Mouse (Mus musculus): ENCODE data around the gene Wdr63.

The Wdr63 gene

DNA sequence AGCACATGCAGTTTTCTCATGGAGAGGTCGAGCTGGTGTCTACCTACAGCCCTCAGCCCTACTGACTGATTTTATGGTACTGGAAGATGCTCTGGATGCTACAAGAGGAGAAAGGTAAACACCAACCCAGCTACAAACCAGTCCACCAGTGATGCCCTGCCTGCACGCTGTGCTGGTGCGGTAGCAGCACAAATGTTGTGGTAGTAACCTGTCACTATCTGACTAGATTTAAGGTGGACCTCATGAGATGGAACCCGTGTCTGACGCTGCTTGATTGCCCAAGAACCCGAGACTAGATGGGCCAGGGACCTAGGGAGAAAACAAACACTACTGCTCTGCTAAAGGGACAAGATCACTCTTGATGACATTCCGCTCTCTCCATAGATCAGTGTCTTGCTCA is 50.8 kb downstream of the Wdr63 start:
- no peak for DNase-seq (ENCODE audit: low read depth, low spot score)

DNA sequence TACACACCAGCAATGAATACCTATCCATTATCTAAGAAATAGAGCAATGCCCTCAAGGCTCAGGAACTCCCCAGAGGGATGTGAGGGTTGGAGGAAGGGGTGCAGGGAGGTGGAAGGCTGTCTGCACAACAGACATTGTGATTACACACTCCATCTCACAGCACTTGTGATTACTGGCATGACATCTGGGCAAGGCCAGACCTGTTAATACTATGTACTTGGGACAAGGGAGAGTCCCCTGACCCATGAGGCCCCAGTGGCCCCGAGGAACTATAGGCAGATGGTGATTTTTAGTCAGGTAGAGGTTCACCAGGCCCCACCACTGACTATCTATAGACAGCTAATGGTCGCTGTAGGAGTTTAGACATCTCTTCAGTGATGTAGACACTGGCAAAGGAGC is 54.1 kb downstream of the Wdr63 start:
- no peak for DNase-seq (ENCODE audit: low read depth, low spot score)

DNA sequence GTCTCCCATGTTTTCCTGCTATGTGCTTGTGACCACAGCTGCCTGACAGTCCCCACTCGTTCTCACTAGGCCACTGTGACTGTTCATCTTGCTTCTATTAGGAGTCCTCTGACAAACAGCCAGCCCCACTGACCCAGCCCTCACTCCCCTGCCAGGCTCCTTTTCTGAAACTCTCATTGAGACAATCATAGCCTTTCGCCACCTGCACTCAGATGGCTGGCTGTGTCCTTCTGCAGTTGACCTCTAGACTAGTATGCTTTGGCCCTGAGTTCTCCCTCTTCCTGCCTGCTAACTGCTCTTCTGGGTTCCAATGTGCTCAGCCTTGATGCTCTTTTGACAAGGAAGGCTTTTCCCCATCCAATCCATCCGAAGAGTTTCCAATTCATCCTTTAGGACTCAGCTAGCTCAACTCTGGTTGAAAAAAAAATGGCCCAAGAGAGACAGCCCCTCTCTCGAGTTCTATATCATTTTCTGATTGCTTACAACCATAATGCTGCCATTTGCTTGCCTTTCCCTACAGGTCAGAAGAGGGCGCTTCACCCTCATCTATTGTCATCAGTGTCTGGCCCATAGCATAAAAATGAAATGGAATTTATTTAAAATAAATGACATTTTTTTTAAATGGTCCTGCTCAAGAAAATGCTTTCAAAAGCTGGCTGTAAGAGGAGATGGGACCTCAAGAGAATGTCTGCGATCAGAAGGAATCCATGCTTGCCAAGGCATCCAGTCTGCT is 54.7 kb downstream of the Wdr63 start:
- DNase-seq (ENCODE audit: low read depth, low spot score), result peak; percentile 31

DNA sequence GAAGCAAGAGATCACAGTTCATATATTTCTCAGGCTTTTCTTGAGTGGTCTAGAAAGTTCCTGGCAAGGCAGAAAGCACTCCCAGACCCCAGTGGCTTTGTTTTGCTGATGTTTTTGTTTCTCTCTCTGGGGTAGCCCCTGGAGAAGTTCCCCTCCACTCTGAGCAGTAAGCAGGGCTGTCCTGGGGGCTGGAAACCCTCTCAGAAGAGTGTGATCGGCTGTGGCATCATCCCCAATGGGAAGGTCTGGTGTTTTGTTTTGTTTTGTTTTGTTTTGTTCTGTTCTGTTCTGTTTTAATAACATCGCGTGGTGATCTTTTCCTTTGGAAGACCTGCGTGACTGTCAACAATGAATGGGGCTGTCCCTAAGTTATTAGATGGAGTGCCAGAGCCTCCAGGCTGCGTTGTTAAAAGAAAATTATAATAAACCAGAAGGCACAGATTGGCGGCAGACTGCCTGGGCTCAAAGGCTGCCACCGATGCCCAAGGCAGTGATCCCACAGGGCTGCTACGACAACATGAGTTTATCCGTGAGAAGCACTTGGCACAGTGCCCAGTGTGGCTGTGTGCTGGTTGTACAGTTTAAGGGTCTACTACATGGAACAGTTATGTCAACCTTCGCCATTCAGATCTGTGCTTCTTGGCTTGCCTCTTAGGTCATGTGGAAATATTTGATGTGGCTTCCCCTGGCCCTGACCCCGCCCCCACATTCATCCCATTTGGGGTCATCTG is 56.5 kb downstream of the Wdr63 start:
- DNase-seq (ENCODE audit: low read depth, low spot score), result no peak

DNA sequence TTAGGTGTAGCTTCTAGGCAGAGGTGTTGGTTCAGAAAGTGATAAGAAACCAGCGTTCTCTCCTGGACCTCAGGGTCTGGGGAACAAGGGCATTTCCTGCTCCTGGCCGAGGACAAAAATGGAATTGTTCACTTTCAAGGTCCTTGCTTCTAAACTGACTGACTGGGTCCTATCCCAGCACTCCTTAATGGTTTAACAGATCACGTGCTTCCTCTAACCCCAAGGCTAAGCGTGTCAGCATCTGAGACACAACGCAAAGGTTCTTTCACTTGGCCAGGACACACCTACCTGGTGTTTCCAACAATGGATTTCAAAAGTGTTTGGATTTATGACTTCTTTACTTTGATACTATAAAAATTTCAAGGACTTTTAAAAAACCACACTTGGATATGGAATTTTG is 58.0 kb downstream of the Wdr63 start:
- no peak for DNase-seq (ENCODE audit: low read depth, low spot score)

DNA sequence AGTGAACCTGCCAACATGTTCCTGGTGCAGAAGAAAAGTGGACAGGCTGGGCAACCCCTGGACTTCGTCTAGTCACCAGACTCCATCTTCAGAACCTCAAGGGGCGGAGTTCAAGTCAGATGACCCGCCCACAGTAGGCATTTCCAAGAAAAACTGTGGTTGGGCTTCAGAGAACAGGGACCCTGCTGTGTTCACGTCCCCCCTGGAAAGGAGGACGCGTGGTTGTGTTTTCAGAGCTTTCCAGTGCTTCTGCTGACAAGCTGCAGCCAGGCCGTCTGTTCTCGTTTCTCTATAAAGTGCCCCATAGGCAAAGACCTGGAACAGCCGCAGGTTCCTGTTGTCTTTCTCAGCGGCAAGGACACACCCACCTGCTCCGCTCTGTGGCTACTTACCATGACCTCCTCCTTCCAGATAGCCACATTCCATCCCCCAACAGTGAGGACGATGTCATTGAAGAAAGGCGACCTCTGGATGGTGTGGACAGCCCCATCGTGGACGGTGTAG is 60.2 kb downstream of the Wdr63 start:
- DNase-seq (ENCODE audit: low read depth, low spot score), result no peak

DNA sequence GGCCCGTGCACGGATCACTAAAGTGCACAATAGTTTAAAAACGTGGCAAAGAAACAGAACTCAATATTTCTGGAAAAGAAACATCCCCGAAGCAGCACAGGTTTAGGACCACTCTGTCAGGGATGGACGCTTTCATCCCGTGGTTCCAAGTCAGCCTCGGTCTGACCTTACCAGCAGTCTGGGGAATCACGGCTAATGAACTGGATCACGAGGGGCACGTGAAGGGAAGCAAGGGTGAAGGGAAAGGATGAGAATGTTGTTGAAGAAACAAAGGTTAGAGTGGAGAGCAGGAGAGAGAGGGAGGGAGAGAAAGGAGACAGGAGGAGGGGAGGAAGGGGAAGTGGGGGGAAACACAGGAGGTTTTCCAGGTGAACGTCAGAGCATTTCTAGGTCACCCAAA is 61.9 kb downstream of the Wdr63 start:
- no peak for DNase-seq (ENCODE audit: low read depth, low spot score)

DNA sequence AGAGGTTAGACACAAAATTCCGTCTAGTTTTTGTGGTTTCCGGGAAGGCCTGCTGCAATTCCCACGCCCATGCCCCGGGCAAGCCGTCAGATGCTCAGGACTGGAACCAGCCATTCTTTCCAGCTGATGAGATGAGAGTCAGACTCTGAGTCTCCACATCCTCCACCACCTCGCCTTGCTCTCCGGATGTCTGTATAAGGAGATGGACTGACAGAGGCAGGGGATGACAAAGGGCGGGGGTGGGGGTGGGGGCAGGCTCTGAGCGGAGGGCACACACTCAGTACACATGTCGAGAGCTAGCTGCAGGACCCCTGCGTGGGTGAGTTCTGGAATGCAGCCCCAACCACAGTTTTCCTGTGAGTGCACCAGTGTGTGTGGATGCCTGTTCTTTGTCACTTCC is 63.0 kb downstream of the Wdr63 start:
- no peak for DNase-seq (ENCODE audit: low read depth, low spot score)

DNA sequence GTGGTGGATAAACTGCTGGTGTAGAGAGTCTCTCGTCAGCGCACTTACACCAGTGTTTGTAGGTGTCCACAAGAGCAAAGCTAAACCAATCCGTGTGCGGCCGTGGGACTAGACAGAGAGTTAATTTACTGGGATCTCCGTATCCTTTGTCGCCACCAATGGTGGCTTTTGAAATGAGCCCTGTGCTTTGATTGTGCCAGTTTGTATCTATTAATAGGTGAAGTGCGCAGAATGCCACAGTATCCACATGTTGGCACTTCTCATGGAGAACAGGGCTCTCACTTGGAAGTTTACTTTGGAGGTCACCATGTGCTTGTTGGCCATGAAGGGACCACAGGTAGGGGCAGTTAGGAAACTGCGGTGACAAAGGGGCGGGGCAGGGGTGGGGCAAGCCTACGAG is 66.5 kb downstream of the Wdr63 start:
- DNase-seq (ENCODE audit: low read depth, low spot score), result no peak

DNA sequence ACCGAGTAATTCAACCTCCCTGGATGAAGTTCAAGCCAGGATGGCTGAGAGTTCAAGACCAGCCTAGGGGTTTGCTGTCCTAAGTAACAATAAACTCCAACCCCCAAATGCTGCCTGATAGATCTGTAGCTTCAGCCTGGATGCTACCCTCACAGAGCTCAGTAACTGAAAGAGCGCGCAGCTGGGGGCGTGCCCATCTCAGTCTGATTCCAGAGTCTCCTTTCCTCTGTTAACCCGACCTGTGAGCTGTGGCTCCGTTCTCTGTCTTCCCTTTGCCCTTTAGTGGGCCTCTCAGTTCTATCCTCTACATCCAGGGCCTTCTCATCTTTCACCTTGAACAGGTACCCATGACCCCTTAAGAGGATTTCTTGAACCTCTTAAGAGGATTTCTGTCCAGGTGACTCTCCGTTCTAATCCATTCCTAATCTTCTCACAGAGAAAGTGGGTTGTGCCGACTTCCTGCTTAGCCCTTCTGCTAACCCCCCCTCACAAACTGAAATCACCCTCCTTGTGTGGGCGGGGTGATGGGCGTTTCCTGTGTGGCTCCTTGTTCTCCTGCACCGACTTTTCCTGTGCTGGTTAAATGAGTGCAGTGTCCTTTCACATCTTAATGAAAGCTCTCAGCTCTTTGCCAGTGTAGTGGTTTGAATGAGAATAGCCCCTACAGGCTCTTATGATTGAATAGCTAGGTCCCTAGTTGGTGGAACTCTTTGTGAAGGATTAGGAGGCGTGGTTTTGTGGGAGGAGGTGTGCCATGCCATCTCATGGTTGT is 68.6 kb downstream of the Wdr63 start:
- DNase-seq (ENCODE audit: low read depth, low spot score), result no peak

DNA sequence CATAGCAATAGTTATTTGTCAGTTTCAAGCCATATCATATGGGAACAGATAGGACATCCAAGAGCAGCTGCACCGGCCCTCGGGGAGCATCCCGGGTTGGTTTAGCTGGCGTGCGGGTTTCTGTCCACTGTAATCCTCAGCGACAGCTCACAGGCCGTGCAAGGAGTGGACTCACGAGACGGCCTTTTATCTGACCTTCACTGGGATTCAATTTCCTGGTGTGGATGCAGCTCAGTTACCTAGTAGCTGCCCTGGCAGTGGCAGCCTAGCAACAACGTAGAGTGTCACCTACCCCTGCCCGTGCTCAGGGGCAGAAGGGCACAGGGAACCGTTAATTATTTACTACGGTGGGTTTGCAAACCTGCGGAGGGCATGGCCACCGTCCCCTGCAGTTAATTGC is 70.0 kb downstream of the Wdr63 start:
- no peak for DNase-seq (ENCODE audit: low read depth, low spot score)

DNA sequence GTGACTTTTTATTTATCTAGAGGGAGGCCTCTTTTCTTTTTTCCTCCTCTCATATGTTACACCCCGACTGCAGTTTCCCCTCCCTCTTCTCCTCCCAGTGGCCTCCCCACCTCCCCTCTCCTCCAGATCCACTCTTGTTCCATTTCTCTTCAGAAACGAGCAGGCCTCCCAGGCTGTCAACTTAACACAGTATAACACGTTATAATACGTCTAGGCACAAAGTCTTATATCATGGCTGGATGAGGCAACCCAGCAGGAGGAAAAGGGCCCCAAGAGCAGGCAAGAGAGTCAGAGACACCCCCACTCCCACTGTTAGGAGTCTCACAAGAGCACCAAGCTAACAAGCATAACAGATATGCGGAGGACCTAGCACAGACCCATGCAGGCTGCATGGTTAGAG is 75.0 kb downstream of the Wdr63 start:
- no peak for DNase-seq (ENCODE audit: low read depth, low spot score)

DNA sequence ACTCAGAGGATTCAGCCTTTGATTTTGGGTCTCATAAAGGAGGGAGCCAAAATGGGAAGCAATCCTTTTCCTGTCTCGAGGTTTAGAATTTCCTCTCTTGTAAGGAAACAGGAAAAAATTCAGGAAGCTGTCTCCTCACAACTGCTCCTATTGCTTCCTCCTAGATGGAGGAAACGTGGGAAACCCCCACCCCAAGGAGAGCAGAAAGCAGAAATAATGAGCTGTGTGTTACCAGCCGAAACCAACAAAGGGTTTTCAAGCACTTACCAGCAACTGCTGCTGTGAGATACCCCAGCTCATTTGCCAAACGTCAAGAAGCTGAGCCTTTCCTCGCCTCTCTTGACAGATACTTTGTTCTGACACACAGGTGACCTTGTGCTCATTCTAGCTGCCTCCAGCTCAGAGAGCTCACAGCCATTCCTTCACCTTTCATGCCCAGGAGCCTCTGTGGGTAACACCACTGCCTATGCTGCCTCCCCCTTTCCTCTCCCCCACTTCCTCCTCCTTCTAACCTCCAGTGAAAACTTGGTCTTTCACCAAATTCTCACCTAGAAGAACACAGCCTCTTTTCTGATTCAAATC is 77.6 kb downstream of the Wdr63 start:
- peak; percentile 14 for DNase-seq (ENCODE audit: low read depth, low spot score)

DNA sequence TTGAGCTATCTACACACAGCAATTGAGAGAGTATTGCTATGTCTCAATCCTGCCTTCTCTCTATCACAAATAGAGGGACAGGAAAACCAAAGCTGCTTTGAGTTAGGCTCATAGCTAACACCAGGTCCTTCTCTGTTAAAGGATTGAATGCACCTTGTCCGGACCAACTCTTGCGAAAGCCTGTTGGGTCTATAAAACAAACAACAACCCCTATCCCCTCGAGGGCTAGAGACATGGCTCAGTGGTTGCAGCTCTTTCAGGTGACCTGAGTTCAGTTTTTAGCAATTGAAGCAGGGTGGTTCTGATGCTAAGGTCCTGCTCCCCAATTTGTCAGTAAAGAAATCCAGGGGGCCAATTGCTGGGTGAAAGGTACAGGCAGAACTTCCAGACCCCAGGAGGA is 78.7 kb downstream of the Wdr63 start:
- DNase-seq (ENCODE audit: low read depth, low spot score), result no peak

DNA sequence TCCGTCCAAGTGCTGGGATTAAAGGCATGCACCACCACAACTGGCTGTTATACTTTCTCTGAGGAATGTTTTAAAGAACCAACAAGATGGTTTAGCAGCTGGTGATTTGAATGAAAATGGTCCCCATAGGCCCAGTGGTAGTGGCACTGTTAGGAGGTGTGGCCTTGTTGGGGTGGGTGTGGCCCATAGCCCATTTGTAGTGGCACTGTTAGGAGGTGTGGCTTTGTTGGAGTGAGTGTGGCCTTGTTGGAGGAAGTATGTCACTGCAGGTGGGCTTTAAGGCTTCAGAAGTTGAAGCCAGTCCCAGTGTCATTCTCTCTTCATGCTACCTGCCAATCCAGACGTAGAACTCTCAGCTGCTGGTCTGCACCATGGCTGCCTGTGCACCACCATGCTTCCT is 79.5 kb downstream of the Wdr63 start:
- DNase-seq (ENCODE audit: low read depth, low spot score), result no peak

DNA sequence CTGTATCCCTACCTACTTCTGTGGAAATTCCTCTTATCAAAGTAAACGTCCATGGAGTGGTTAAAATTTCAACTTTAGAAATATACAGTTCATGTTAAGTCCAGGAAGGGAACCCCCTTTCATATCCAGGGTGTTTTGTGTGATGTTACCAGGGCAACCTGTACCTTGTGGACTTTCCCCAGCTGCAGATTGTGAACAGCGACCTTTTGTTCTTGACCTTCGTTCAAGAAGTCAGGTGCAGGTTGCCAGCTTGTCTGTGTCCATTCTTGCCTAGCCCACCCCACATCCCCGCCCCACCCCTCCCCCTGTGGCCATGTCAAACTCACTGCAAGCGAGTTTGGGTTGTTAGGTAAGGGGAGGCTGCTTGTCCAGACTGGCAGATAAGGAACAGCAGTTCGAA is 80.8 kb downstream of the Wdr63 start:
- peak; percentile 31 for DNase-seq (ENCODE audit: low read depth, low spot score)

DNA sequence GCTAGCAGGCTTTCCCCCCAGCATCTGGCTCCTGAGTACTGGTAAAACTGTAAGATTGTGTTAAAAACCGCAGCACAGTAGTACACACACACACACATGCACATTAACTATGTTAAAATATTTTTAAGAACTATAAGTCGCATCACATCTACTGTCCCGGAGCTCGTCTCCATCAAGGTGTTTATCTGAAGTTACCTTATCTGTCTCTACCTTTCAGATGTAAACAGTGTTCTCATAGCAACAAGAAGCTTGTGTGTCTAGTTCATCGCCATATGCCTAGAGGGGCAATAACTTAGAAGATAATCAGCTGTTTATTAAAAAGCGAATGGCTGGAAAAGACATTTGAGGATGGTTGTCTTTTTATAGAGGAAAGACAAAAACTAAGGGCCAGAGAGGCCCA is 82.4 kb downstream of the Wdr63 start:
- DNase-seq (ENCODE audit: low read depth, low spot score), result no peak

DNA sequence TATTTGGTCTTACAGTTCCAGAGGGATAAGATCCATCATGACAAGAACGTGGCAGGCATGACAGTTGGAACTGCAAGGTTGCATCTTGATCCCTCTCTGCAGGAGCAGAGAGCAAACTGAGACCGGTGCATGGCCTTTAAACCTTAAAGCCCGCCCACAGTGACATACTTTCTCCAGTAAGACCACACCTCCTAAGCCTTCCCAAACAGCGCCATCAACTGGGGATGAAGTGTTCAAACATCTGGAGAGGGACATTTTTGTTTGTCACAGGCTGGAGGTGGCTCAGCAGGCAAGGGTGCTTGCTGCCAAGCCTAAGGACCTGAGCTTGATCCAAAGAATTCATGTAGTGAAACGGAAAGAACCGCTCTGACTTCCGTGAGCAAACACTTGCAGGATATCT is 83.2 kb downstream of the Wdr63 start:
- no peak for DNase-seq (ENCODE audit: low read depth, low spot score)

DNA sequence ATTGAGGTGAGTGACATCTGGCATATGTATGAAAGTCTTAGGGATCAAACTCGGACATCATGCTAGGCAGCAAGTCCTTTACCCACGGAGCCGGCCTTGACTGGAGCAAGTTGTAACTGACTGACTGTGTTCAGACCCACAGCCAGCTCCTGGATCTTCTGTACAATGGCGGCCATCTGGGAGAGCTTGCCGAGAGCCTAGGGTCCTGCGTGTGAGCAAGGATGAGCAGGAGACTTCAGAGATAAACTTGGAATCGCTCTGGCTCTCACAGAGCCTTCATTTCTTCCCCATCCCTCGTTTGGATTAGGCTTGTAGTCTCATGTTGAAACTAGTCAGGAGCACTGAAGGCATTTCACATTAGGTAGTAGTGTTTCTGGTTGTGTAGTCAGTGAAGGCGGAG is 85.7 kb downstream of the Wdr63 start:
- DNase-seq (ENCODE audit: low read depth, low spot score), result no peak

DNA sequence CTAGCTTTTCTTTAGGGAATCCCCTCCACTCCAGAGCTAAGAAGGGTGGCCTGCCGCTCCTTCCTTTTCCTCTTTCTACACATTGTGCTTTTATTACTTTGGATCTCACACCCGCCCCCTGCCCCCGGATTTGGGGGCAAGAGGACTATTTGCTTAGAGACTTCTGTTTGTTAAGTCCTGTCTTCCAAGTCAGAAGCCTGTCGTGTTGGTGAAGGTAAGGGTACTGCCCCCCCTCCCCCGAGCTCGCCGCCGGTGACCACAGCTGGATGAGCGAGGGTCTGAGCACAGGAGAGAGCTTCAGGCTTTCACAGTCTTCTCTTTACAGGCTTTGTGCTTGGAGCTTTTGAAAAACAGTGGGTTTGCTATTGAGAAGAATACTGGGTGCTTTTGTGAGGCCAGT is 90.4 kb downstream of the Wdr63 start:
- DNase-seq (ENCODE audit: low read depth, low spot score), result no peak

DNA sequence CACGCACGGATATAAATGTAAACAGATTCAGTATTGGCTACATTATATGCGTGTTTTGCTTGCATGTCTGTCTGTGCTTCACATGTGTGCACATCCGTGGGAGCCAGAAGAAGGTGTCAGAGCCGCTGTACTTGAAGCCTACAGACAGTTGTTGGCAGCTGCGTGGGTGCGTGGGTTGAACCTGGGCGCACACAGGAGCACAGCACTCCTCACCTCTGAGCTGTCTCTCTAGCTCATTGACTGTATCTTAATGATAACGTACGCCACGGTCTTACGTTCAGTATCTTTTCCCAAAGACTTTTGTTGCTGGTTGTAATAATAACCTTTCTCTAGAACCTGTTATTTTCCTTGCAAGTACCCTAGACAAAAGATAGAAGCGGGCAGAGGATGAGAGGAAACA is 91.0 kb downstream of the Wdr63 start:
- DNase-seq (ENCODE audit: low read depth, low spot score), result no peak

DNA sequence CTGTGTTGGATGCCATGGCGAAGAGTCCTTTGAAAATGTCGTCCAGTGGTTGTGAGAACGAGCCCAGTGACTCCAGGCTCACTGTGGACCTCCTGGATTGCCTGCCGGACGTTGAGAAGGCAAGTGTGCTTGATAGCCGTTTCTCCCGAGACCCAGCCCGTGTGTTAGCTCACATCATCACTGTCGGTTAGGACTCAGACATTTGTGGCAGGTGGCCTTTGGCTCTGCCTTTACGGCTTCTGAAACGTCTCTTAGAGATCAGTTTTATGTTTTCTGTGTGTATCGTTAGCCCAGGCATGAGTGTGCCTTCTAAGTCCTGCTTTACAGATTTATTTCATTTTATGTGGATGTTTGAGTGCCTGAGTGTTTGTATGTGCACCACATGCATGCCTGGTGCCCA is 93.6 kb downstream of the Wdr63 start:
- no peak for DNase-seq (ENCODE audit: low read depth, low spot score)
